Mouse (Mus musculus) liver, postnatal 0 days (tissue): ENCODE data around the gene 1700020L24Rik. TPM values are rescaled to one million over a fixed set of nuclear protein-coding genes. Genes with fewer than 3 reads are reported as not detected.

Experiments
- ATAC-seq: fragments of 200-750 bp; cut with Nextera tagmentation; 2 replicates; pipeline ENCODE4 v1.8.0; 2017; ENCODE audit warnings: mild to moderate bottlenecking, moderate library complexity
- DNase-seq: peaks from one replicate; pipeline ENCODE4 v3.0.0-alpha.2; 2016
- H3K27ac ChIP-seq: fragments of 300-500 bp; sonication (generic); 2 replicates; pipeline ENCODE4 v1.5.1; 2014; ENCODE audit warnings: antibody characterized with exemption, moderate library complexity, mild to moderate bottlenecking, low read depth
- H3K27me3 ChIP-seq: fragments of 300-500 bp; sonication (generic); 2 replicates; pipeline ENCODE4 v1.6.1; 2014; ENCODE audit warnings: low read length, control low read depth, mixed read lengths; ENCODE audit not compliant: insufficient read depth
- H3K36me3 ChIP-seq: fragments of 300-500 bp; sonication (generic); replicated peaks from 2 replicates; pipeline ENCODE4 v1.6.1; 2014; ENCODE audit warnings: mild to moderate bottlenecking, control low read depth, low read length, moderate library complexity, mixed read lengths; ENCODE audit not compliant: insufficient read depth
- H3K4me1 ChIP-seq: fragments of 300-500 bp; sonication (generic); 2 replicates; pipeline ENCODE4 v1.6.1; 2014; ENCODE audit warnings: antibody characterized with exemption, mild to moderate bottlenecking, control low read depth; ENCODE audit not compliant: insufficient read depth
- H3K4me2 ChIP-seq: fragments of 300-500 bp; sonication (generic); 2 replicates; pipeline ENCODE4 v1.6.1; 2014; ENCODE audit warnings: low read depth, mild to moderate bottlenecking, low read length, moderate library complexity, mixed read lengths
- H3K4me3 ChIP-seq: fragments of 300-500 bp; sonication (generic); 2 replicates; pipeline ENCODE4 v1.5.1; 2014; ENCODE audit warnings: low read depth, low read length
- H3K9ac ChIP-seq: fragments of 300-500 bp; sonication (generic); replicated peaks from 2 replicates; pipeline ENCODE4 v1.6.1; 2014; ENCODE audit warnings: mild to moderate bottlenecking, moderate library complexity
- H3K9me3 ChIP-seq: fragments of 300-500 bp; sonication (generic); 2 replicates; pipeline ENCODE4 v1.6.1; 2016; ENCODE audit warnings: mild to moderate bottlenecking, control low read depth, low read length, mixed read lengths
- CTCF ChIP-seq: sonication (generic); IDR thresholded peaks from 2 replicates; pipeline ENCODE4 v1.5.1; 2016; ENCODE audit warnings: antibody characterized with exemption, low read depth
- EP300 ChIP-seq: IDR thresholded peaks from 2 replicates; pipeline ENCODE4 v1.6.1; 2016; ENCODE audit warnings: antibody characterized with exemption, low read depth, mild to moderate bottlenecking
- WGBS: fragments of 180-500 bp; shearing (Covaris S2); extraction: QIAGEN DNeasy Blood & Tissue Kit; methylation state at CpG from one replicate; pipeline ENCODE4 v1.1.7; 2014; ENCODE audit not compliant: insufficient replicate concordance; 5-methylcytosine and 5-hydroxymethylcytosine counted together
- polyA plus RNA-seq: library from polyadenylated mRNA; unstranded; fragments of >200 nt; fragmentation: Nextera tagmentation; extraction: Ambion mirVana; gene quantifications from 2 replicates; pipeline ENCODE4 v1.2.1, GENCODE M21; 2015

Gene 1700020L24Rik
- polyA plus RNA-seq, 1 experiment from 2014 or later, result 2.6 TPM

GRCm38 (mm10) chr11:83406391-83406790 lies 31.1 kb upstream of the 1700020L24Rik start:
- TF ChIP-seq CTCF (no peak), EP300 (no peak)
- Histone ChIP-seq H3K4me2 (no peak overlapping the region), H3K27me3 (peaks cover 24% of the 10 kb centered on the region), H3K4me1 (peaks cover 5% of the 10 kb centered on the region), H3K9me3 (no peaks in the 10 kb centered on the region), H3K27ac (no peak overlapping the region), H3K36me3 (peaks cover 6% of the 10 kb centered on the region), H3K9ac (no peak overlapping the region), H3K4me3 (no peak overlapping the region)
- DNase-seq, result no peak
- ATAC-seq, result no peak
- 63% methylated on average over 3 of the region's 3 CpGs for WGBS

- Histone ChIP-seq H3K9me3 (no peaks in the 10 kb centered on the region), H3K4me2 (no peak overlapping the region), H3K9ac (no peak overlapping the region), H3K27ac (no peak overlapping the region), H3K36me3 (no peaks in the 10 kb centered on the region; the same call in 1 of the 2 replicates), H3K4me1 (peaks cover 5% of the 10 kb centered on the region), H3K27me3 (peaks cover 35% of the 10 kb centered on the region), H3K4me3 (no peak overlapping the region)
- WGBS, result 34% methylated on average over 8 of the region's 8 CpGs
- no peak for ATAC-seq
- no peak for TF ChIP-seq CTCF
- no peak for TF ChIP-seq EP300
- no peak for DNase-seq
Measured at GRCm38 (mm10) chr11:83408242-83408641, 29.2 kb upstream of the 1700020L24Rik start.

- DNase-seq, result peak; percentile 47
- Histone ChIP-seq H3K27me3 (peaks cover 35% of the 10 kb centered on the region), H3K4me1 (peaks cover 5% of the 10 kb centered on the region), H3K4me3 (peak within 1 kb of the TSS; percentile 51), H3K36me3 (no peaks in the 10 kb centered on the region), H3K27ac (no peak within 1 kb of the TSS), H3K9ac (peak within 1 kb of the TSS; percentile 41; the same call in 1 of the 2 replicates), H3K9me3 (no peaks in the 10 kb centered on the region), H3K4me2 (peak within 1 kb of the TSS; percentile 92)
- WGBS, result 7% methylated on average over 27 of the region's 44 CpGs
- TF ChIP-seq EP300 (no peak), CTCF (no peak)
- ATAC-seq, result peak; percentile 76
Measured at GRCm38 (mm10) chr11:83409087-83409754, 28.3 kb upstream of the 1700020L24Rik start, which contains the start of gene Rasl10b. TSS of gene Rasl10b (plus strand) at chr11:83409137.

GRCm38 (mm10) chr11:83409792-83410291 lies 27.6 kb upstream of the 1700020L24Rik start:
- ATAC-seq (no peak; the same call in 1 of the 2 replicates), DNase-seq (no peak)
- Histone ChIP-seq H3K27me3 (peaks cover 35% of the 10 kb centered on the region), H3K4me3 (peak overlapping the region; percentile 51), H3K9me3 (no peaks in the 10 kb centered on the region), H3K36me3 (no peaks in the 10 kb centered on the region), H3K4me2 (peak overlapping the region; percentile 92), H3K4me1 (peaks cover 5% of the 10 kb centered on the region), H3K9ac (peak overlapping the region; percentile 41; the same call in 1 of the 2 replicates), H3K27ac (no peak overlapping the region)
- TF ChIP-seq EP300, result no peak
- WGBS, result 2% methylated on average over 16 of the region's 40 CpGs

- H3K9ac ChIP-seq, result no peak overlapping the region
- H3K36me3 ChIP-seq, result no peaks in the 10 kb centered on the region
- 53% methylated on average over 6 of the region's 6 CpGs for WGBS
- peaks cover 5% of the 10 kb centered on the region for H3K4me1 ChIP-seq
- peaks cover 35% of the 10 kb centered on the region for H3K27me3 ChIP-seq
- ATAC-seq, result no peak
- TF ChIP-seq CTCF (no peak), EP300 (no peak)
- no peak for DNase-seq
- H3K4me3 ChIP-seq, result no peak overlapping the region
- H3K27ac ChIP-seq, result no peak overlapping the region
- H3K9me3 ChIP-seq, result no peaks in the 10 kb centered on the region
- no peak overlapping the region for H3K4me2 ChIP-seq
Measured at GRCm38 (mm10) chr11:83410510-83410909, 27.0 kb upstream of the 1700020L24Rik start.

- DNase-seq, result peak; percentile 66
- Histone ChIP-seq H3K36me3 (no peaks in the 10 kb centered on the region), H3K9ac (no peak overlapping the region), H3K9me3 (no peaks in the 10 kb centered on the region), H3K27me3 (peaks cover 39% of the 10 kb centered on the region), H3K27ac (no peak overlapping the region), H3K4me2 (no peak overlapping the region), H3K4me3 (no peak overlapping the region), H3K4me1 (no peaks in the 10 kb centered on the region; the same call in 1 of the 2 replicates)
- no peak for TF ChIP-seq EP300
- no peak for TF ChIP-seq CTCF
- WGBS, result 11% methylated on average over 5 of the region's 5 CpGs
- no peak for ATAC-seq
Measured at GRCm38 (mm10) chr11:83417080-83417479, 20.4 kb upstream of the 1700020L24Rik start.
